Mouse (Mus musculus) midbrain, embryonic 10.5 days (tissue): Measurements from ENCODE around the gene Tysnd1. TPM values are rescaled to one million over a fixed set of nuclear protein-coding genes. Genes with fewer than 3 reads are reported as not detected.

Experiments used
- DNase-seq: peaks from one replicate; pipeline ENCODE4 v3.0.0-alpha.2; 2017; ENCODE audit warnings: low spot score
- H3K27ac ChIP-seq: fragments of 300-500 bp; sonication (generic); replicated peaks from 2 replicates; pipeline ENCODE4 v1.5.1; 2016; ENCODE audit warnings: mild to moderate bottlenecking
- H3K27me3 ChIP-seq: fragments of 300-500 bp; sonication (generic); 2 replicates; pipeline ENCODE4 v1.6.1; 2016; ENCODE audit warnings: low read depth, mild to moderate bottlenecking; ENCODE audit not compliant: poor library complexity, severe bottlenecking
- H3K36me3 ChIP-seq: fragments of 300-500 bp; sonication (generic); 2 replicates; pipeline ENCODE4 v1.6.1; 2016; ENCODE audit warnings: mild to moderate bottlenecking, moderate library complexity
- H3K4me1 ChIP-seq: fragments of 300-500 bp; sonication (generic); 2 replicates; pipeline ENCODE4 v1.6.1; 2016
- H3K4me3 ChIP-seq: fragments of 300-500 bp; sonication (generic); 2 replicates; pipeline ENCODE4 v1.5.1; 2016; ENCODE audit warnings: mild to moderate bottlenecking, moderate library complexity
- H3K9me3 ChIP-seq: fragments of 300-500 bp; sonication (generic); replicated peaks from 2 replicates; pipeline ENCODE4 v1.6.1; 2016; ENCODE audit warnings: mild to moderate bottlenecking
- WGBS: fragments of 180-500 bp; shearing (Covaris S2); methylation state at CpG from one replicate; pipeline ENCODE4 v1.1.7; 2016; 5-methylcytosine and 5-hydroxymethylcytosine counted together
- polyA plus RNA-seq: library from polyadenylated mRNA; unstranded; fragments of >200 nt; fragmentation: Nextera tagmentation; extraction: Ambion mirVana; gene quantifications from 2 replicates; pipeline ENCODE4 v1.2.1, GENCODE M21; 2016

Gene Tysnd1
- polyA plus RNA-seq, 1 experiment from 2014 or later = 28.7 TPM

DNA sequence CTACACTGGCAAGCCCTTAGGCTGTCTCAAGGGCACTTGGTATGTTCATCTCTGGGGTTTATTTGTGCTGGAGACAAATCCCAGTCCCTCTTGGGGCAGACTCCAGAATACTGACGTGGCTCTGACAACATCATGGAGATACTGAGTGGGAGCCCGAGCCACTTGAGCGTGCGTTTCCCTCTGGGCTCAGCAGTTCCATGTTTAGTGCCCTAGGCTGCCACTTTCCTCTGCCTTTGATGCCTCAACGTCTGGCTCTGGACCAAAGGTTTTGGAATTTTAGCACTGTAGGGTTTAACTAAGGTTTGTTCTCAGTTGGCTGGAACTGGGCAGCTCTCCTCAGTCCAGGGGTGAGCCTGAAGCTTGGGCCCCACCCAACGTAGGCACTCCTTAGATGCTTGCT lies 28.0 kb downstream of the Tysnd1 start:
- Histone ChIP-seq H3K4me1 (no peaks in the 10 kb centered on the region), H3K9me3 (no peaks in the 10 kb centered on the region), H3K36me3 (no peaks in the 10 kb centered on the region), H3K4me3 (no peak overlapping the region), H3K27me3 (no peaks in the 10 kb centered on the region), H3K27ac (no peak overlapping the region)
- 78% methylated on average over 6 of the region's 6 CpGs for WGBS
- no peak for DNase-seq

DNA sequence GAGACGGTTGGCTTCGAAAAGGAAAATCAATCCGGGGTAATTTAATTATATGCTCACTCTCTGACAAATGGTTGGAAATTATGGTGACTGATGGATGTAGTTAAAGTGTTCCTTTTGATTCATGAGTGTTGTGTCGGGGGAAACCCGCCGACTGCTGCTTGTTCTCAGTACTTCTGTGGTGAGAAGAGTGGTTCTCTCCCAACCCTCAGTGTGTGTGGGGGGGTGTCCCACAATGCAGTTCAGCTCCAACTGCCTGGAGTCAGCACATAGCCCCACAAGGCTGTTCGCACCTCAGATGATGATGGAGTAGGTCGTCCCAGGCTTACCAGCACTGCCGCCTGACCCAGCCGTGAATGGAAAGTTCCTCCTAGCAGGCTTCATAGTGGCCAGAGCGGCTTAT lies 33.9 kb downstream of the Tysnd1 start:
- no peaks in the 10 kb centered on the region for H3K27me3 ChIP-seq
- DNase-seq = no peak
- no peaks in the 10 kb centered on the region for H3K4me1 ChIP-seq
- no peaks in the 10 kb centered on the region for H3K36me3 ChIP-seq
- no peak overlapping the region for H3K27ac ChIP-seq
- H3K4me3 ChIP-seq = no peak overlapping the region
- no peaks in the 10 kb centered on the region for H3K9me3 ChIP-seq
- 87% methylated on average over 11 of the region's 11 CpGs for WGBS

DNA sequence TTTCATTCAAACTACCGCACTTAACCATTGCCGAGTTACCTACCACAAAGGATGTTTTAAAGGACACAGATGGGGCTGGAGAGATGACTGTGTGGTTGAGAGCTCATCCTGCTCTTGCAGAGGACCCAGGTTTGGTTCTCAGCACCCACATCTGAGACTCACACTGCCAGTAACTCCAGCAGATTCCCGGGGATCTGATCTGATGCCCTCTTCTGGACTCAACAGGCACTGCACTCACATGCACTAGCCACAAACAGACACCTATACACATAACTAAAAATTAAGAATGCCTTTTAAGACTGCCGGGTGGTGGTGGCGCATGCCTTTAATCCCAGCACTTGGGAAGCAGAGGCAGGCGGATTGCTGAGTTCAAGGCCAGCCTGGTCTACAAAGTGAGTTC lies 34.9 kb downstream of the Tysnd1 start:
- Histone ChIP-seq H3K4me3 (no peak overlapping the region), H3K9me3 (no peaks in the 10 kb centered on the region), H3K36me3 (no peaks in the 10 kb centered on the region), H3K27ac (no peak overlapping the region), H3K27me3 (no peaks in the 10 kb centered on the region), H3K4me1 (no peaks in the 10 kb centered on the region)
- DNase-seq = no peak
- WGBS = 95% methylated on average over 6 of the region's 6 CpGs

DNA sequence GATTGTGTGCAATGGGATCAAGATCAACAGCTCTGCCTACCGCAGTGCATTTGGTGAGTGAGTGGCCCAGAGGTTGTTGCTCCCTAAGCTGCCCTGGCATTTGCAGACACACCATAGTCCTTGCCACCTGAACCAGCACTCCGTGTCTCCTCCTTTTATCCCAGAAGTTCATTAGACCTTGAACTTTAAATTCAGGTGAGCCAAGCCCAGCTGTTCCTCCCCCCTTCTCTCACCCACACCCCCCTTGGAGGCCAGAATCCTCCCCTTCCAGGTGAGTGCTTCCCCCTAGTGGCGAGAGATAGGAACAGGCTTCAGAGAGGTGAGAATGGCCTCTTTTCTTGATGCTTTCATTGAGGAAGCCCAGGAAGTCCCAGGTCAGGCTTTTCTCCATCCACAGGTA lies 39.1 kb downstream of the Tysnd1 start:
- peak; percentile 30 for DNase-seq
- H3K27ac ChIP-seq = no peak overlapping the region
- H3K9me3 ChIP-seq = no peaks in the 10 kb centered on the region
- H3K4me3 ChIP-seq = no peak overlapping the region
- 39% methylated on average over 3 of the region's 3 CpGs for WGBS
- H3K36me3 ChIP-seq = peaks cover 30% of the 10 kb centered on the region
- no peaks in the 10 kb centered on the region for H3K27me3 ChIP-seq
- no peaks in the 10 kb centered on the region for H3K4me1 ChIP-seq

DNA sequence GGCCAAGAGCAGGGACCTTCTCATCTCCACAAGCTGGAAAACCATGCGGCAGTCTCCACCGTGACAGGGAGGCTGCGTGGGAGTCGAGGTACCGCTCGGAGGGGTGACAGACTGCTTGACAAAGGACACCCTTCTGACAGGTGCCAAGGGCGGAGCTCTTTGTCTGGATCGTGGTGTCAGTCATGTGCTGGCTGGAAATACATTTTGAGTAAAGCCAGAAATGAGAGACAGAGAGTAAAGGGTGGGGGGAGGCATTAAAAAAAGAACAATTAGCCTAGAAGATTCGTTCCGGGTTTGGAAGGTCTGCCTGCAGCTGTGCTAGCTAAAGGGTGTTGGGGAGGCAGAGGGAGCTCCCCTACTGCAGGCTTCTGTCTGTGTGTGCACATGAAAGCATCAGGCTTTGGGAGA lies 41.4 kb downstream of the Tysnd1 start:
- 83% methylated on average over 10 of the region's 10 CpGs for WGBS
- H3K27me3 ChIP-seq = no peaks in the 10 kb centered on the region
- H3K36me3 ChIP-seq = peaks cover 53% of the 10 kb centered on the region
- no peak for DNase-seq
- no peak overlapping the region for H3K27ac ChIP-seq
- no peaks in the 10 kb centered on the region for H3K4me1 ChIP-seq
- H3K9me3 ChIP-seq = no peaks in the 10 kb centered on the region
- H3K4me3 ChIP-seq = no peak overlapping the region

DNA sequence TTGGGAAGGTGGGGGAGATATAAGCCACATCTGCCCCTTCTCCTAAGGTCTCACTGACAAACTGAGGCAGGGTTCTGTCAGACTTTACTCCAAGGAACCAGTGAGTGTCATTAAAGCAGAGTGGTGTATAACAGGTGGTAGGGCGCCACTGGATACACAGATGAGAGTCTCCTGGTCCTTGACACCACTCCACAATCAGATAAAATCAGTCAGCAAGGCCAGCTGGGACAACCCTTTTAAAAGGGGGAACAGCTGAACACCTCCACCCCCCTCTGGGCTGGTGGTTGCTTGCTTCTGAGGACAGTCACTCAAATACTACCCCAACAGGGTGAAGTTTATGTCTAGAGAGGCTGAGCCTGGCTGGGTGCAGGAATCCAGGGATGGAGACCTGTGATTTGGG lies 42.2 kb downstream of the Tysnd1 start:
- WGBS = 94% methylated on average over 1 of the region's 1 CpGs
- DNase-seq = no peak

DNA sequence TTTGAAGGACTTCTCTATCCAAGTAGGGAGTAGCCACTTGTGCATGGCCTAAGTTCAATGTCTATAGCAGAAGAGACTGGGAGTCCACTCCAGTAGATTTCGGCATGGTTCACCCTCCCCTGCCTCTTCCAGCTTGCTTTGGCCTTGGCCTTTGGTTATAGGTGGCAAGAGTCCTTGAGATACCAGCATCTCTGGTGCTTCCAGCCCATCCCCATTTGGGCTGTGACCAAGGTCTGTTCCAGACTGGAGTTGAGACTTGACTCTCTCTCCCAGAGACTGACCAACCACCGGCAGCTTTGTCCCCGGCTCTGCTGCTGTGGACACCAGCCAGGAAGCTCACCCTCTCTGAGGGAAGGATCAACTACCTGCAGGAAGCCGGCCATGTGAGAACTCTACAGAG lies 42.8 kb downstream of the Tysnd1 start:
- Histone ChIP-seq H3K27me3 (no peaks in the 10 kb centered on the region), H3K4me1 (no peaks in the 10 kb centered on the region), H3K9me3 (no peaks in the 10 kb centered on the region), H3K4me3 (no peak overlapping the region), H3K27ac (no peak overlapping the region), H3K36me3 (peaks cover 68% of the 10 kb centered on the region)
- no peak for DNase-seq
- 90% methylated on average over 4 of the region's 4 CpGs for WGBS

More for the DNA sequence above, 42.2 kb downstream of the Tysnd1 start:
- no peaks in the 10 kb centered on the region for H3K9me3 ChIP-seq
- peaks cover 62% of the 10 kb centered on the region for H3K36me3 ChIP-seq
- H3K4me3 ChIP-seq = no peak overlapping the region
- no peaks in the 10 kb centered on the region for H3K27me3 ChIP-seq
- H3K4me1 ChIP-seq = no peaks in the 10 kb centered on the region
- no peak overlapping the region for H3K27ac ChIP-seq

DNA sequence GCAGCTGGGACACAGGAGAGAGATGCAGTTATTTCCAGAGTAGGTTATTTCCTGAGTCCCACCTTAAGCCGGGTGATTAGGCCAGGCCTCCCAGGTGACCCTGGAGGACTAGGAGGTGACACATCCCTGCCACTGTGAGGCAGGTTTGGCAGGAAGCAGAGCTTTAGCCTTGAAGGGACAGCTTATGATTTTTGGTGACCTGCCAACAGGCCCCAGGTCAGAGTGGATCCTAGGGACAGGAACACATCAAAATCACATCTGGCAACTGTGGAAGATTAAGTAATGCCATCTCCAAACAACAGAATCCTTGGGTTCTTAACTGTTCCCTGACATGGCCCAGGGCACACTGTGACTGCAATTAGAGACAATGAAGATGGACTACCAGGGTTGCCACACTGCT lies 46.0 kb downstream of the Tysnd1 start:
- no peaks in the 10 kb centered on the region for H3K4me1 ChIP-seq
- DNase-seq = no peak
- peaks cover 8% of the 10 kb centered on the region; the same call in 1 of the 2 replicates for H3K9me3 ChIP-seq
- H3K27me3 ChIP-seq = no peaks in the 10 kb centered on the region
- 90% methylated on average over 1 of the region's 1 CpGs for WGBS
- H3K27ac ChIP-seq = no peak overlapping the region
- no peak overlapping the region for H3K4me3 ChIP-seq
- H3K36me3 ChIP-seq = peaks cover 98% of the 10 kb centered on the region

DNA sequence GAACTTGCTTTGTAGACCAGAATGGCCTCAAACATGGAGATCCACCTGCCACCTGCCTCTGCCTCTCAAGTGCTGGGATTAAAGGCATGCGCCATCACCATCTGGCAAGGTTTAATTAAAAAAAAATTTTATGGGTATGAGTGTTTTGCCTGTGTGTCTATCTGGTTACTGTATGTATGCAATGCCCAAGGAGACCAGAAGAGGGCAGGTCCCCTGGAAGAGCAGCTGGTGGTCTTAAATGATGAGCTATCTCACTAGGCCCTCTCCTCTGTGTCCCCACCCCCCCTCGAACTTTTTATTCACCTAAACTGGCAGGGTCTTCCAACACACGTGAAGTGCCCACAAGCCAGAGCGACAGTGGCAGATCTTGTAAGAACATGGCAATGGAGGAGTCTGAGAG lies 46.6 kb downstream of the Tysnd1 start:
- Histone ChIP-seq H3K4me1 (no peaks in the 10 kb centered on the region), H3K36me3 (peaks cover 98% of the 10 kb centered on the region), H3K27ac (no peak overlapping the region), H3K4me3 (no peak overlapping the region), H3K9me3 (peaks cover 8% of the 10 kb centered on the region; the same call in 1 of the 2 replicates), H3K27me3 (no peaks in the 10 kb centered on the region)
- no peak for DNase-seq
- WGBS = 84% methylated on average over 4 of the region's 4 CpGs

DNA sequence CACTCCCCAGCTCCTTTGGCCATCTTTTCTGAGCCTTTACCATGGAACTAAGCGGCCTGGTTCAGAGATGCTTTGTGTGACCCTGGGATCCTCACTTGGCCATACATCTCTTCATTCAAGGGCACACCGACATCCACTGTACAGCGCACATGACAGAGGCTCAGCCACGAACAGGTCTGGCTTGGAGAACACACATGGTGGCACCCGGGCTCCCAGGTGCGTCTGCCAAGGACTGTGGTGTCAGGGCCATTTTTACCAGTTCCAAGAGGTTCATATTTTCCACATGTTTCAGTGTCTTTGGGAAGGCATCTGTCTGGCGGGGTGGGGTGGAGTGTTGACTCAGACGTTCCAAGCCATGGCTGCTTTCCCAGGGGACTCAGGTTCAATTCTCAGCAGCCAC lies 47.0 kb downstream of the Tysnd1 start:
- no peaks in the 10 kb centered on the region for H3K27me3 ChIP-seq
- no peak overlapping the region for H3K27ac ChIP-seq
- H3K36me3 ChIP-seq = peaks cover 100% of the 10 kb centered on the region
- peaks cover 8% of the 10 kb centered on the region; the same call in 1 of the 2 replicates for H3K9me3 ChIP-seq
- H3K4me1 ChIP-seq = no peaks in the 10 kb centered on the region
- no peak for DNase-seq
- no peak overlapping the region for H3K4me3 ChIP-seq
- WGBS = 93% methylated on average over 8 of the region's 8 CpGs

DNA sequence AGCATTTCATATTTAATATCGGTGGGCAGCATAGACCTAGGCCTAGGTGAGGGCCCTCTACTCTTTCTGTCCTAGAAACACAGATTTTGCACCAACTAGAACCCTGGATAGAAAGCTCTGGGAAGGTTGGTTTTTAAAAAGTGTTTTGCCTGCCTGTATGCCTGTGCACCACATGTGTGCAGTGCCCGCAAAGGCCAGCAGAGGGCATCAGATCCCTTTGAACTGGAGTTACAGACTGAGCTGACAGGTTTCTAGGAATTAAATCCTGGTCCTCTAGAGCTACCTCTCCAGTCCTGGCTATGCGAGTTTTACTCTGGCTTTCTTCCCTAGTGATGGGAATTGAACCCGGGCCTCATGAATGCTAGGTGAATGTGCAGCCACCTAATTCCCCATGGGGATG lies 49.8 kb downstream of the Tysnd1 start:
- peak; percentile 30 for DNase-seq
- Histone ChIP-seq H3K9me3 (peaks cover 8% of the 10 kb centered on the region; the same call in 1 of the 2 replicates), H3K27ac (no peak overlapping the region), H3K4me3 (no peak overlapping the region), H3K27me3 (no peaks in the 10 kb centered on the region), H3K36me3 (peaks cover 99% of the 10 kb centered on the region), H3K4me1 (no peaks in the 10 kb centered on the region)
- 93% methylated on average over 4 of the region's 4 CpGs for WGBS

DNA sequence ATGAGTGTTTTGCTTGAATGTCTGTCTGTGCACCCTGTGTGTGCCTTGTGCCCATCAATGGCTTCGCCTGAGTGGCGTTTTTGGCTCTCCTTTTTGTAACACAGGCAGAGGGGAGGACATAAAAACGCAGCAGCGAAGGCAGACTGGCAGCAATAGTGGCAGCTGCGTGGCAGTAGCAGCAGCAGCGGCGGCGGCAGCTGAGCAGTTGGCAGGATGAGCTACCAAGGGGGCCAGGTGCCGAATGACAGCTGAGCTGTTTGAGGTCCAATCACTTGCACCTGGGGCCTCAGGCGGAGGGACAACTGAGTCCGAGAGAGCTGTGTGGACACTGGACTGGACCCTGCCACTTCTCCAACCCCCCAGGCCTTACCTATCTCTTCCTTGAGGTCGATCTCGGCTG lies 52.0 kb downstream of the Tysnd1 start:
- Histone ChIP-seq H3K27me3 (no peaks in the 10 kb centered on the region), H3K27ac (no peak overlapping the region), H3K36me3 (peaks cover 99% of the 10 kb centered on the region), H3K4me1 (no peaks in the 10 kb centered on the region), H3K9me3 (peaks cover 8% of the 10 kb centered on the region; the same call in 1 of the 2 replicates), H3K4me3 (no peak overlapping the region)
- no peak for DNase-seq
- whole genome bisulfite sequencing = 96% methylated on average over 13 of the region's 13 CpGs

DNA sequence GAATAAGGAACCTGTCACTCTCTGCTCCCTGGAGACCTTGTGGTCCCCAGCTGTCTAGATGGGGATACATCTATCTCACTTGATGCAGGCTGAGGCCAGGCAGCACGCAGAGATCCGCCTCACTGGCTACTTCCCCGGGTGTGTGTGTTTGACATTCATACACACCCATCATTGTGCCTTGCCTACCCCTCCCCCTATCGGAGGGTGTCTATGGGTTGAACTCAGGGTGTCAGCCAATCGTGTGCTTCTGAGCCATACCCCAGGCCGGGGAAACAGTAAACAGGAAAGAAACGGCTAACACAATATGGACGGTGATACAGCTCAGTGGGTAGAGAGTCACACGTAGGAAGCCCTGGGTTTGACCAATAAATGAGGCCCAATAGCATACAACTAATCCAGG lies 54.7 kb downstream of the Tysnd1 start:
- peaks cover 99% of the 10 kb centered on the region for H3K36me3 ChIP-seq

More for the DNA sequence above, 54.7 kb downstream of the Tysnd1 start:
- H3K9me3 ChIP-seq = peaks cover 5% of the 10 kb centered on the region; the same call in 1 of the 2 replicates
- no peak for DNase-seq
- H3K4me1 ChIP-seq = no peaks in the 10 kb centered on the region
- no peaks in the 10 kb centered on the region for H3K27me3 ChIP-seq
- no peak overlapping the region for H3K27ac ChIP-seq
- no peak overlapping the region for H3K4me3 ChIP-seq
- WGBS = 90% methylated on average over 9 of the region's 9 CpGs
